Mouse (Mus musculus) macrophage (primary cell): ENCODE measurements around the gene Arpc1a. TPM values are rescaled to one million over a fixed set of nuclear protein-coding genes. Genes with fewer than 3 reads are reported as not detected.
"Not testable (repeated sequence)": the region's sequence is repeated elsewhere in the genome, so short reads cannot be mapped to it uniquely, and the experiment has no call there.

Source experiments
- H3K27ac ChIP-seq: fragments of 350-480 bp; formaldehyde crosslinking; 2 replicates; pipeline ENCODE4 v1.9.0; 2021
- H3K36me3 ChIP-seq: fragments of 350-480 bp; formaldehyde crosslinking; 2 replicates; pipeline ENCODE4 v1.9.0; 2021; ENCODE audit errors: inconsistent target
- H3K4me3 ChIP-seq: fragments of 350-480 bp; formaldehyde crosslinking; 2 replicates; pipeline ENCODE4 v1.9.0; 2021; ENCODE audit errors: inconsistent target
- H3K79me2 ChIP-seq: fragments of 350-480 bp; formaldehyde crosslinking; 2 replicates; pipeline ENCODE4 v1.9.0; 2021; ENCODE audit errors: inconsistent target
- WGBS: methylation state at CpG from one replicate; pipeline ENCODE4 v1.1.7; 2026; ENCODE audit warnings: inconsistent platforms; ENCODE audit not compliant: missing documents; 5-methylcytosine and 5-hydroxymethylcytosine counted together
- polyA plus RNA-seq: library from polyadenylated mRNA; stranded (reverse); fragments of 250-400 nt; gene quantifications from 3 replicates; pipeline ENCODE4 v1.2.4, GENCODE M21; 2018; ENCODE audit warnings: inconsistent platforms
- total RNA-seq, 78 experiments: library from RNA; depleted of rRNA; stranded (reverse); fragments of 250-400 nt; gene quantifications; 1 replicate in 9 of 78; 2 replicates in 24 of 78; 3 replicates in 43 of 78; 4 replicates in 2 of 78; pipeline ENCODE4 v1.2.4; 2018; ENCODE audit warnings: inconsistent platforms in 56 of 78

The Arpc1a gene
- 10 to 100 TPM; 27.9 to 66.9 (median 46.8) TPM for total RNA-seq (2018; cell fraction: chromatin; rRNA removed)
- total RNA-seq (2018; cell fraction: cytosol; rRNA removed): 10 to 100 TPM; 54.4 to 92.7 (median 68.5) TPM
- 10 to 100 TPM; 21.3 to 70.8 (median 39.7) TPM for total RNA-seq (2018; cell fraction: nucleus; rRNA removed)
- polyA plus RNA-seq: 37.0 to 93.9 TPM (median 74.8 TPM) in 3 replicates

DNA sequence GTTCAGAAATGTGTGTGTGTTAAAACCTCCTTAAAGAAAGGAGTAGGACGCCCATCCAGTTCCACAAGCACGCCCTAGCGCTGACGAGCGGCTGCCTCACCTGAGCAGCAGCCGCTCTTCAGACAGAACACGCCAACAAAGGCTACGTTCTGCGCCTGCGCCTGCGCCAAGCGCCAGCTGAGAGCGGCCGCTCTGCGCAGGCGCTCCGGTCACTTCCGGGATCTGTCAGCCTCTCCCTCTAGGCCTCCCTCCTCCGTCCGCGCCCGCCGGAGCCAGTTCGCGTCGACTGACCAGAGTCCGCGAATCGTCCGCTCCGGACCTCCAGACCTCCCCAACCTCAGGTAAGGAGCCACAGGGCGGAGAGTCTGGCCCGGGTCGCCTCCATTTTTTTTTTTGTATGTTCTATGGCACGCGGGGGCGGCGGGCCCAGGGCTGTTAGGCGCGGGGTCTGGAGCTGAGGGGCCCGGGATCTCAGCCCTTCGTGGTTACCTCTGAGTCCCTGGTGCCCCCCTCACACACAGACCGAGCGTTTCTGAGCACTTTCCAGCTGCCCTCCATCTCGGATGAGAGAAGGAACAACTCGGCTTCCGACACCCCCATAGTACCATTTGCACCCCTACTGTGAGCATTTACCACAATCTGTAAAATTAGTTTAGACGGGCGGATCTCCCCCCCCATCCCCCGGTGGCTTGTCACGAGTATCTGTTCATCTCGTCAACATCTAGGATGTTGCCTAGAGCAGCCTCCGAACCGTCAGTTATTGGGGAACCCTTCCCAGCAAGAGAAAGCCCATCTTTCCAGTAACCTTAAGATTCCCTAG lies at the start of gene Arpc1a, which contains the start of gene Kpna7:
TSS of gene Arpc1a (plus strand) at position 199 of the 820 bp plus-strand sequence.
TSS of gene Kpna7 (minus strand) at position 399 of the 820 bp plus-strand sequence.
- H3K36me3 ChIP-seq: no peaks in the 10 kb centered on the region
- peaks cover 52% of the 10 kb centered on the region for H3K79me2 ChIP-seq
- H3K4me3 ChIP-seq: peak within 1 kb of the TSS; percentile 91
- 1% methylated on average over 52 of the region's 54 CpGs for WGBS
- H3K27ac ChIP-seq: peak within 1 kb of the TSS; percentile 58

DNA sequence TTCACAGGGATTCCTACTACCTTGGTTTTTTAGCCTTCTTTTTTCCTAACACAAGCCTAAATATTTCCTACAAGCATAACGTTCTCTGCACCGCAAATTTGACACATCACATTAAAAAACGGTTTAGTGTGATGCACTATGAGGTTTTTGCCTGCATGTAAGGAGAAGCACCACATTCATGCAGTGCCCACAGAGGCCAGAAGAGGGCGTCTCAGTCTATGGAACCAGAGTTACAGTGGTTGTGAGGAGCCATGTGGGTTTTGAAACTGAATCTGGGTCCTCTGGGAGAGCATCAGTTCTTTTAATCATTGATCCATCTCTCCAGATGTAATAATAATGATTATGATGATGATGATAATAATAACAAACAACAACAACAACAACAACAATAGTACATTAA lies 42.0 kb upstream of the Arpc1a start:
- no peak overlapping the region for H3K4me3 ChIP-seq
- H3K36me3 ChIP-seq: no peaks in the 10 kb centered on the region
- no peaks in the 10 kb centered on the region for H3K79me2 ChIP-seq
- H3K27ac ChIP-seq: no peak overlapping the region
- WGBS: 51% methylated on average over 4 of the region's 4 CpGs

DNA sequence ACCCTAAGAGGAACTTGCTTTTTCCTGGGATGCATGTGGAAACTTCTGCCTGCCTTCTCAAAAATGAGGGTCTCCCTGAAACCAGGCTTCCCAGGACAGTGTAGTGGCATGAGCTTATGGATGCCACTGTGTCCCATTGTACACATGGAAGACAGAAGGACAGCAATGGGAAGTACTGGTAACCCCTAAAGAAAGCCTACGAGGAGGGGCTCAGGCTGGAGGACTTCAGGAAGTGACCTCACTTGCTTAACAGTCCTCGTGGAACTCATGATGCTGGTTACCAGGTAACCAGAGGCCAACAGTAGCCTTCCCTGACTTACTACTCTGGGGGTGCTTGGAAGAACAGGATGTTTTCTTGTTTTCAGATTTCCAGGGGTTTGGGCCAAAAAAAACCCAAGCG lies 40.9 kb upstream of the Arpc1a start, which contains the start of gene 1700018F24Rik:
TSS of gene 1700018F24Rik (plus strand) at position 301 of the 400 bp plus-strand sequence.
- 19% methylated on average over 2 of the region's 3 CpGs for WGBS
- not testable (repeated sequence) for H3K79me2 ChIP-seq, H3K36me3 ChIP-seq, H3K4me3 ChIP-seq, H3K27ac ChIP-seq

DNA sequence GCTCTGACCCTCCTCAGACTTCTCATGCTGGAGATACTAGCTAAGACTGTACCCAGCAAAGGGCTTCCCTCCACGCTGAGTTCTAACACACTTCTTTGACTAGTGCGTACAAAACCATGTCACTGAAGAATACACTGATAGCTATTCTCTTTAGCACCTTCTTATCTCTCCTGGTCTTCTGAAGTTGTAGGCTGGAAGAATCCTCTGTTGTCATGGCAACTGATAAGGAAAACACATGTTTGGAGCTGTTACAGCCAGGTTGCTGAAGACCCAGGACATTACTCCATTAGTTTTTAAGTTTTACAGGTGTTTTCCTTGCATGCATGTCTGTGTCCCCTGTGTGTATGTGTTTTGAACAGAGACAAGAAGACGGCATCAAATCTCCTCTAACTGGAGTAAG lies 29.4 kb upstream of the Arpc1a start:
- not testable (repeated sequence) for H3K36me3 ChIP-seq, H3K79me2 ChIP-seq, H3K4me3 ChIP-seq, H3K27ac ChIP-seq
- 90% methylated on average over 3 of the region's 3 CpGs for WGBS

DNA sequence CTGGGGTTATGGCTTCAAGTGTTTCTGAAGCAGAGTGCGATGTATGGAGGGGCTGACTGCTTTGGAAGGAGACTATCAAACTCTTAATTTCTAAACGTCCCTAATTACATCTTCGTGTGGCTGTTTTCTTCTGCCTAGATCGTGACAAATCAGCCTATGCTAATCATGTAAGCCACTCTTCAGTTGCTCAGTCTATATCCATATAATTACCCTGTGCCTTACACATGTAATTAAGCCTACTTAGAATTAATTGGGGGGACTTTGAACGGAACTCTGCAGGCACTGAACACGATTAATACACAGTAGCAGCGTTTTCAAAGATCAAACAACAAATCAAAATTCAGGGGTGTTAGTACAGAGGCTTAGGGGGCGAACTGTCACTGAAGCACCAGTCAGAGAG lies 25.7 kb upstream of the Arpc1a start:
- Histone ChIP-seq H3K27ac (no peak overlapping the region), H3K36me3 (no peaks in the 10 kb centered on the region), H3K4me3 (no peak overlapping the region), H3K79me2 (no peaks in the 10 kb centered on the region)
- WGBS: 94% methylated on average over 8 of the region's 8 CpGs

DNA sequence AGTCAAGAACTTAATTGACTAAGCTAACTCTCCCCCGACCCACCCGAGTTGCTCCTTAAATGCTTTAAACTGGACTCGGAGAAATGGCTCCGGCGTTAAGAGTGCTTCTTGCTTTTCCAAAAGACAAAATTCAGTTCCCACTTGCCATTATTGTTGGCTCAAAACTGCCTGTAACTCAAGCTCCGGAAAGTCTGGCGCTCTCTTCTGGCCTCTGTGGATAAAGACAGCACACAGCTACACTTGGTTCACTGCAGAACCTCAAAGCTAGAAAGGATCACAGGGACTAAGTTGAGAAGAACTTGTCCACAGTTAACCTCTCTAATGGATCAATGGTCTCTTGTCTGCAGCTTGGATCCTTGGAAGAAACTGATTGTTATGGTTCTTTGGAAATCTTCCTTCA lies 24.9 kb upstream of the Arpc1a start:
- no peaks in the 10 kb centered on the region for H3K79me2 ChIP-seq
- 98% methylated on average over 7 of the region's 7 CpGs for WGBS
- no peak overlapping the region for H3K27ac ChIP-seq
- no peaks in the 10 kb centered on the region for H3K36me3 ChIP-seq
- H3K4me3 ChIP-seq: no peak overlapping the region

DNA sequence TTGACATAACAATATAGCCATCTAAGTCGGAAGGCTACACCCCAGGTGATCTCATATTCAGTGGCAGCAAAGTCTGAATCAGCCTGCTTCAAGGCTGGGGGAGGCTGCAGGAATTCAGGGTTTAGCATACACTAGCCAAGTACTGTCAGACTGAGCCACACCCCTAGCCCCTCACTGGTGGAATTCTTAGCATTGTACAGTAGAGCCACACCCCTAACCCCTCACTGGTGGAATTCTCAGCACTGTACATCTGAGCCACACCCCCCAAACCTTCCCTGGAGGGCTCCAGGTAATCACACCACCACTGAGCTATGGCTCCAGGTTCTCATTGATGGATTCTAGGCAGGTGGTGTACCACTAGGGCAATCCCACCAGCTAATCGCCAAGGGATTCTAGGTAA lies 24.1 kb upstream of the Arpc1a start:
- Histone ChIP-seq H3K27ac (no peak overlapping the region), H3K36me3 (no peaks in the 10 kb centered on the region), H3K4me3 (no peak overlapping the region), H3K79me2 (no peaks in the 10 kb centered on the region)
- WGBS: 100% methylated on average over 2 of the region's 2 CpGs

DNA sequence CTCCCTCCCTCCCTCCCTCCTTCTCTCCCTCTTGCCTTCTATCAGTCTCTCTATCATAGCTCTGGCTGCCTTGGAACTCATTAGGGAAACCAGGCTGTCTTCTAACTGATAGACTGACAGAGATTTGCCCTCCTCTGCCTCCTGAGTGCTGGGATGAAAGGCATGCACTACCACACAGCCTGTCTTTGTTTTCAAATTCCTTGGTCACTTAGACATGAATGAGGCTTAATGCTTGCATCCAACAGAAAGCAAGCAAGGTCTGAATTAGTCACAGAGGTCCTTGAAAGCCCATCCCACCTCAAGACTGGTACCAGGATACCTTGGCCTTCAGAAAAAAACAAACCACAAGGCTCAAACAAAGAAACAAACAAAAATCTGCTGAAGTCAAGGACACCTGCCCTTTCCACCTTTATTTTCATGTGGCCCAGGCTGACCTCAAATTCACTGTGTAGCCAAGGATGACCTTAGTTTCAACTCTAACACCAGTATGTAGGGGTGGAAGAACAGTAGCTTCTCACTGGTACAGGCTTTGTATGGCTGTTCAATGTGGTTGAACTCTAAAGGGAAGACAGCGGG lies 18.8 kb upstream of the Arpc1a start:
- Histone ChIP-seq H3K79me2 (no peaks in the 10 kb centered on the region), H3K36me3 (no peaks in the 10 kb centered on the region), H3K4me3 (no peak overlapping the region), H3K27ac (no peak overlapping the region)
- WGBS: 91% methylated on average over 1 of the region's 1 CpGs

DNA sequence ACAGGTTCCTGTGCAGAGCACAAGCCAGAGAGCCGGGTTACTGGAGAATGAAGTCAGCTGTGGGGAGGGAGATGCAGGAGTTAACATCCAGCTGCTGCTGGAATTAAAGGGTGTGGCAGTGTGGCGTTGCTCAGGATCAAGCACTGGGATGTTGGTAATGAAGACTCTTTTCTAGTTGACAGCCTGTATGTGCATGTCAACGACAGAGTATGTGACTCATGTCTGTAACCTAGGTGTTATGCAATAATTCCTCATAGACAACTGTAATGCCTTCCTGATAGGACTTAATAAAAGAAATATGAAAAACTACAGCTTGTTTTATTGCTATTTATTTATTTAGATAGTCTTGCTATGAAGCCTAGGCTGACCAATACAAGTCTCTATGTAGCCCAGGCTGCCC lies 14.8 kb upstream of the Arpc1a start:
- WGBS: 50% methylated on average over 3 of the region's 3 CpGs
- Histone ChIP-seq H3K27ac (no peak overlapping the region), H3K79me2 (no peaks in the 10 kb centered on the region), H3K4me3 (no peak overlapping the region), H3K36me3 (no peaks in the 10 kb centered on the region)

DNA sequence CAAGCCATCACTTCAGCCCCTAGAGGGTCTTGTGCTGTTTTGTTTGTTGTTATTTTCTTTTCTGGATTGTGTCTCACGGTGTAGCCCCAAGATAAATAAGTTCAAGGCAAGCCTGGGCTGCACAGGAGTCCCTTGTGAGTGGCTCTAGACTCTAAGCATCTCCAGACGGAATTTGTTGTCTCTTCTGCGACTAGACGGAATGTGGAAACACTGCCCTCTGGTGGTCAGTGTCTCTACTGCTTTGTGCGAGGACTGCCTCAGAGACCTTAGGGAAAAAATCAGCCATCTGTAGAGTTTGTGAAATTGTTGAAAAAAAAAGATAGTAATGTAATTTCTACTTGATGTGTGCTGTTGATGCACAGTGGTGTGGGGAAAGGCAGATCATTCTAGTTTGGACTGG lies 13.9 kb upstream of the Arpc1a start:
- no peaks in the 10 kb centered on the region for H3K79me2 ChIP-seq
- no peaks in the 10 kb centered on the region for H3K36me3 ChIP-seq
- WGBS: 2% methylated on average over 5 of the region's 5 CpGs
- H3K27ac ChIP-seq: no peak overlapping the region
- H3K4me3 ChIP-seq: no peak overlapping the region

DNA sequence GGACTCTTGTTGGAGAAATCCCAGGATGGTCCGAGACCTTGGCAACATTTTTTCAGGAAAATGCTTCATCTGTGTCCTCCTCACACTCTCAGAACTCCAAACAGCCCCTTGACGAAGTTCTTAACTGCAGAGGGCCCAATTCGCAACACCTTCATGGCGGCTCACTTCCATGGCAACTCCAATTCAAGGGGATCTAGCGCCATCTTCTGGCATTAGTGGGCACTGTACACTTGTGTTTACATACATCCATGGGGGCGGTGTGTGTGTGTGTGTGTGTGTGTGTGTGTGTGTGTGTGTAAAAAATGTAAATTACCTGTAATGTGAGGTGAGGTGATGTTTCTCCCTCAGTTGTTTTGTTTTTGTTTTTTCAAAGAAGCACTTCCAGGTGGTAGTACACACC lies 12.3 kb upstream of the Arpc1a start:
- Histone ChIP-seq H3K4me3 (no peak overlapping the region), H3K27ac (no peak overlapping the region), H3K36me3 (no peaks in the 10 kb centered on the region), H3K79me2 (no peaks in the 10 kb centered on the region)
- WGBS: 70% methylated on average over 6 of the region's 6 CpGs

DNA sequence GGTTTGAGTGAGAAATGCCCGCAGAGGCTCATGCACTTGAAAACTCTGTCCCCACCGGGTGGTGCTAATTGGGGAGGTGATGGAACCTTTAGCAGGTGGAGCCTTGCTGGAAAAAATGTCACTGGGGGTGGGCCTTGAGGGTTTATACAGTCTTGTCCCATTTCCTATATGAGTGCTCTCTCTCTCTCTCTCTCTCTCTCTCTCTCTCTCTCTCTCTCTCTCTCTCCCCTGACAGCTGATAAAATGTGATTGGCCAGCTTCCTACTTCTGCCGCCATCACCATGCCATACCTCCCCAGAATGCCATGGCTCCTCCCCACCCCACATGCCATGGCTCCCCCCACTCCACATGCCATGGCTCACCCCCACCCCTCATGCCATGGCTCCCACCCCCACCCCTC lies 8.5 kb upstream of the Arpc1a start:
- Histone ChIP-seq H3K4me3 (no peak overlapping the region), H3K36me3 (no peaks in the 10 kb centered on the region), H3K27ac (no peak overlapping the region), H3K79me2 (no peaks in the 10 kb centered on the region)
- WGBS: 37% methylated on average over 3 of the region's 3 CpGs

DNA sequence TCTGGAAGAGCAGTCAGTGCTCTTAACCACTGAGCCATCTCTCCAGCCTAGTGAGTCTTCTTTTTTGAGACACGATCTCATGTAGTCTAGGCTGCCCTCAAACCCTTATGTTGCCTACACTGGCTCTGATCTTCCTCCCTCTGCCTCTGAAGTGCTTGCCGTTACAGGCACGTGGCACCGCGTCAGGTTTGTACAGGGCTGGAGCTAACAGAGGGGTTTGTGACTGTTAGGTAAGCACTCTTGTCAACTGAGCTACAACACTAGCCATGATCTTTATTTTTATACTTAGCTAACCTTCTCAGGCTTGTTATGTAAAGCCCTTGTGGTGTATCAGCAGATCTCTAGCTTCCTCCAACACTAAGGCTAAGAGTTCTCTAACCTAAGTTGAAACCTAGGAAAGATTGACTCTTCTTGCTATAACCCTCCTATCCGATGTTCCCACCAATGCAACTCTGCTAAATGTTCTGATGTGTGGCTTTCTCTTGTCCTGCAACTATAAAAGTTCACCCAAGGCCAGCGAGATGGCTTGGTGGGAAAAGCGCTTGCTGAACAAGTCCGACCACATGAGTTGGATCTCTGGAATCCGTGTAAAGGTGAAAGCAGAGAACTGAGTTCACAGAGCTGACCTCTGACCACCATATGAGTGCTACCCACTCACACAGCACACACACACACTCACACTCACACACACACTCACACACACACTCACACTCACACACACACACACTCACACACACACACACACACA lies 1.6 kb upstream of the Arpc1a start:
- Histone ChIP-seq H3K79me2 (peaks cover 34% of the 10 kb centered on the region), H3K27ac (no peak overlapping the region), H3K36me3 (no peaks in the 10 kb centered on the region), H3K4me3 (no peak overlapping the region)
- 90% methylated on average over 10 of the region's 10 CpGs for whole genome bisulfite sequencing

DNA sequence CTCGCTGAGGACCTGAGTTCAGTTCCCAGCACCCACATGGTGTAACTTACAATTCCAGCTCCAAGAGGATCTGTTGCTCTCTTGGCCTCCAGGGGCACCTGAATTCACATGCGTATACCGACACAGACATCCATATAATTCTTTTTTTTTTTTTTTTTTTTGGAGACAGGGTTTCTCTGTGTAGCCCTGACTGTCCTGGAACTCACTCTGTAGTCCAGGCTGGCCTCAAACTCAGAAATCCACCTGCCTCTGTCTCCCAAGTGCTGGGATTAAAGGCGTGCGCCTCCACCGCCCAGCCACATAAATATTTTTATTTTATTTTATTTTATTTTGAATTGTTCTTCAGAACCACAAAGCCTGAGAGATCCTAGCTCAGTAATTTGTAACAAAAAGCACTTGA lies 429 bp upstream of the Arpc1a start:
- 46% methylated on average over 6 of the region's 6 CpGs for WGBS
- H3K27ac ChIP-seq, H3K36me3 ChIP-seq: not testable (repeated sequence)
- H3K79me2 ChIP-seq: peaks cover 45% of the 10 kb centered on the region
- peak overlapping the region; percentile 91; the same call in 1 of the 2 replicates for H3K4me3 ChIP-seq
